ENCODE assay signal across 12 mouse cellular contexts in genomic region chr17:87312924-87313870, GRCm38 (mm10). TPM values are rescaled to one million over a fixed set of nuclear protein-coding genes. Genes with fewer than 3 reads are reported as not detected.
DNase-seq lines count a peak whose midpoint lies in the region.
"Had no signal": no experiment of that assay in that cellular context is flagged by ENCODE, and none has a peak within 500 bp of the region (broad histone marks: within the 10 kb centered on the region; RNA-seq: fewer than 3 reads in every experiment).

No protein-coding gene starts in this region.

- no peaks in the 10 kb centered on the region for H3K9me3 ChIP-seq in heart, embryonic 10.5 days
- H3K9me3 ChIP-seq: G1E; midbrain, embryonic 15.5 days had no signal

- intact Hi-C loops in heart, postnatal 36 days (cut with DNase I): no loop called here

- no peak for DNase-seq in heart, embryonic 10.5 days (ENCODE audit: low spot score)
- DNase-seq in heart, postnatal 36 days: no peak
- peak; percentile 31 for DNase-seq in cerebellum, adult 9-11 months
- DNase-seq in kidney, adult 8-10 months: peak; percentile 52 to 71
- peak; percentile 35 for DNase-seq in lung, postnatal 36 days
- no peak for DNase-seq in urinary bladder, adult 2 months (ENCODE audit: low spot score)
- DNase-seq in layer of hippocampus, adult 9-11 months: no peak
- no peak for DNase-seq in c-Kit-positive CD71-positive TER-119-positive erythroid progenitor cells, embryonic 14.5 days (ENCODE audit: low spot score)
- DNase-seq: spleen, adult 18-20 months had no signal

- 38% methylated on average over 18 of the region's 18 CpGs for WGBS in heart, embryonic 10.5 days

- peaks cover 40% of the 10 kb centered on the region for H3K4me1 ChIP-seq in heart, embryonic 10.5 days

- H3K27me3 ChIP-seq in heart, embryonic 10.5 days (ENCODE audit: insufficient read depth, poor library complexity, severe bottlenecking): 0 out of 2 replicates have a peak, but pooled peaks cover 12% of the 10 kb centered on the region
- H3K27me3 ChIP-seq: midbrain, embryonic 15.5 days had no signal

- peak overlapping the region; percentile 18; the same call in 1 of the 2 replicates for H3K4me3 ChIP-seq in heart, embryonic 10.5 days
- H3K4me3 ChIP-seq: layer of hippocampus, adult 2 months; midbrain, embryonic 15.5 days had no signal

- H3K27ac ChIP-seq in heart, embryonic 10.5 days: peak overlapping the region; percentile 11; the same call in 1 of the 2 replicates
- H3K27ac ChIP-seq: layer of hippocampus, adult 2 months; midbrain, embryonic 15.5 days had no signal

- H3K36me3 ChIP-seq in heart, embryonic 10.5 days: no peaks in the 10 kb centered on the region
- H3K36me3 ChIP-seq: midbrain, embryonic 15.5 days had no signal

RNA-seq across cellular contexts. Expression of gene Ttc7, which starts 30.5 kb away (rescaled TPM):
- polyA plus RNA-seq in heart, embryonic 10.5 days (2016; fragmentation: Nextera tagmentation; extraction: Ambion mirVana): 2.8 and 4.7 TPM in 2 replicates
- 10 to 100 TPM; 14.7 to 16.7 TPM for total RNA-seq in heart, postnatal 36 days (2021)
- polyA plus RNA-seq in urinary bladder, adult 2 months (2012; rRNA removed): 14.6 and 20.5 TPM in 2 replicates

RNA-seq across cellular contexts. Expression of gene Mcfd2, which starts 47.5 kb away (rescaled TPM):
- 77.8 and 82.7 TPM in 2 replicates for polyA plus RNA-seq in heart, embryonic 10.5 days (2016; fragmentation: Nextera tagmentation; extraction: Ambion mirVana)
- 10 to 100 TPM; 44.0 to 51.0 TPM for total RNA-seq in heart, postnatal 36 days (2021)
- polyA plus RNA-seq in urinary bladder, adult 2 months (2012; rRNA removed): 81.4 and 89.1 TPM in 2 replicates

Comparison
In these comparisons a context has a peak if more than half of its experiments do, and no peak if none do; other contexts are left out.
1. DNase-seq: peak in cerebellum, adult 9-11 months (single experiment), kidney, adult 8-10 months (2 of 2) and lung, postnatal 36 days (single experiment); none in heart, embryonic 10.5 days (single experiment), heart, postnatal 36 days (0 of 2), urinary bladder, adult 2 months (single experiment), layer of hippocampus, adult 9-11 months (single experiment) and c-Kit-positive CD71-positive TER-119-positive erythroid progenitor cells, embryonic 14.5 days (single experiment).